Mouse (Mus musculus) ES-E14 (cell line): ENCODE data around the gene Gm21974. TPM values are rescaled to one million over a fixed set of nuclear protein-coding genes. Genes with fewer than 3 reads are reported as not detected.

Source experiments
- DNase-seq: peaks from one replicate; pipeline ENCODE4 v3.0.0-alpha.2; 2013; ENCODE audit warnings: low read depth, low spot score
- H3K27ac ChIP-seq: 2 replicates; pipeline ENCODE4 v1.5.1; 2012; ENCODE audit warnings: low read depth, mild to moderate bottlenecking, low read length, moderate library complexity, mixed read lengths; ENCODE audit not compliant: poor library complexity, insufficient read depth, severe bottlenecking
- H3K36me3 ChIP-seq: 2 replicates; pipeline ENCODE4 v1.6.1; 2012; ENCODE audit warnings: mild to moderate bottlenecking, low read length, moderate library complexity, mixed read lengths; ENCODE audit not compliant: control insufficient read depth, poor library complexity, insufficient read depth, severe bottlenecking
- H3K4me1 ChIP-seq, 2 experiments: fragments of 150-350 bp in 1 of 2; sonication (generic) in 1 of 2; 2 replicates each; pipeline ENCODE4 v1.6.1; 2012; ENCODE audit warnings: low read length in 2 of 2, mild to moderate bottlenecking in 1 of 2, mixed read lengths in 1 of 2; ENCODE audit not compliant: control insufficient read depth in 2 of 2, insufficient read depth in 2 of 2, poor library complexity in 1 of 2
- H3K4me3 ChIP-seq, 2 experiments: fragments of 150-350 bp in 1 of 2; sonication (generic) in 1 of 2; 2 replicates each; pipeline ENCODE4 v1.5.1; 2012; ENCODE audit warnings: low read length in 2 of 2, low read depth in 1 of 2, mild to moderate bottlenecking in 1 of 2, mixed read lengths in 1 of 2; ENCODE audit not compliant: insufficient read depth in 1 of 2, poor library complexity in 1 of 2, severe bottlenecking in 1 of 2
- H3K9ac ChIP-seq: 2 replicates; pipeline ENCODE4 v1.6.1; 2012; ENCODE audit warnings: low read depth, mild to moderate bottlenecking, low read length, mixed read lengths; ENCODE audit not compliant: poor library complexity, insufficient read depth, severe bottlenecking
- H3K9me3 ChIP-seq: fragments of 150-350 bp; sonication (generic); 2 replicates; pipeline ENCODE4 v1.6.1; 2012; ENCODE audit warnings: low read depth, mild to moderate bottlenecking, low read length; ENCODE audit not compliant: control insufficient read depth, insufficient read depth
- CHD2 ChIP-seq: IDR thresholded peaks from 2 replicates; pipeline ENCODE4 v1.6.1; 2014; ENCODE audit warnings: mild to moderate bottlenecking, low read depth, low read length, inconsistent platforms
- HCFC1 ChIP-seq: IDR thresholded peaks from 2 replicates; pipeline ENCODE4 v1.6.1; 2012; ENCODE audit warnings: low read length, inconsistent platforms, borderline replicate concordance; ENCODE audit not compliant: insufficient read depth
- MAFK ChIP-seq: IDR thresholded peaks from 2 replicates; pipeline ENCODE4 v1.6.1; 2014; ENCODE audit warnings: mild to moderate bottlenecking, low read depth, low read length, inconsistent platforms; ENCODE audit not compliant: insufficient read depth
- ZC3H11A ChIP-seq: IDR thresholded peaks from 2 replicates; pipeline ENCODE4 v1.6.1; 2012; ENCODE audit warnings: low read depth, mild to moderate bottlenecking, inconsistent platforms, low read length, borderline replicate concordance
- ZNF384 ChIP-seq: IDR thresholded peaks from 2 replicates; pipeline ENCODE4 v1.6.1; 2012; ENCODE audit warnings: low read depth, low read length, inconsistent platforms
- in situ Hi-C, 2 experiments: fragments of 600-800 bp; cut with MboI; formaldehyde crosslinking; loops; one replicate each; pipeline ENCODE4 v1.15.1; 2025; ENCODE audit warnings: low sequenced_read_pairs in 2 of 2, inconsistent platforms in 1 of 2; ENCODE audit not compliant: unreplicated experiment in 2 of 2
- total RNA-seq: library from RNA; depleted of rRNA; stranded (reverse); fragments of 300-350 nt; gene quantifications from 2 replicates; pipeline ENCODE4 v1.2.3, GENCODE M21; 2012

Gm21974 gene
- total RNA-seq, 1 experiment = not detected

DNA sequence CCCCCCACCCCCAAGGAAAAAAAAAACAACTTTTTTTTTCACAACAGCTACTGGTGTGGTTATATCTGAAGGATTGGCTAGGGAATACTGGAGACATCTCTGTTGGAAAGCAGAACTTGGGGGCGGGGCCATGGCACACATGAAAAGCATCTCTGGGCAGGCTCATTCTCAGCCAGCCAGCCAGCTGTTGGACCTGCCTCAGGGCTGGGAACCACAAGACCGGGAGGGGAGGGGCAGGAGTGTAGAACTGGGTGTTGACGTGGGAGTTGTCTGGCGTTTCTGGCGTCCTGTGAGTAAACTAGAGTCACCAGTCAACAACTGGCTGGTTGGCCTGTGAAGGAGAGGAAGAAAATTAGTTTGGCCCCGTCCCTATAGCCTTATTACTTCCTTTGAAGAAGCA, 9.3 kb downstream of the Gm21974 start:
- no peak for DNase-seq
- Histone ChIP-seq H3K4me3 (no peak overlapping the region), H3K27ac (no peak overlapping the region), H3K9me3 (no peaks in the 10 kb centered on the region), H3K4me1 (peaks cover 0 to 7% of the 10 kb centered on the region in 2 experiments; a peak in 1 of 4 replicates), H3K36me3 (peaks cover 61% of the 10 kb centered on the region), H3K9ac (no peak overlapping the region)
- in situ Hi-C loops = no loop called here
- TF ChIP-seq HCFC1 (no peak), ZNF384 (no peak)

DNA sequence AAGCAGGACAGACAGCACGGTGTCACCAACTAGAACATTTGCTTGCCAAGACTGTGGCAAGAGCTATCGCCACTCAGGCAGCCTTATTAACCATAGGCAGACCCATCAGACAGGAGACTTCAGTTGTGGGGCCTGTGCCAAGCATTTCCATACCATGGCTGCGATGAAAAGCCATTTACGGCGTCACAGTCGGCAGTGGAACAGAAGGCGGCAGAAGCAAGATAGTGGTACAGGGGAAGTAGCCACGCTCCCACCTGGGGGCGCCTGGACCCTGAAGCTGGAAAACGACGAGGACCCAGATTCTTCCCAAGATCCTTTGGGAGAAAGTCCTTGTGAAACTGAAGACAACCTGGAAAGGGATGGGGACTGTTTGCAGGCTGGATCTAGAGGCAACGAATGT, 14.8 kb downstream of the Gm21974 start:
- H3K4me3 ChIP-seq = no peak overlapping the region
- H3K27ac ChIP-seq = no peak overlapping the region
- H3K36me3 ChIP-seq = peaks cover 66% of the 10 kb centered on the region
- H3K4me1 ChIP-seq = peaks cover 0 to 2% of the 10 kb centered on the region in 2 experiments; a peak in 1 of 4 replicates
- in situ Hi-C loops = no loop called here
- H3K9ac ChIP-seq = no peak overlapping the region
- no peaks in the 10 kb centered on the region for H3K9me3 ChIP-seq
- TF ChIP-seq ZNF384 = no peak
- TF ChIP-seq CHD2 = no peak
- TF ChIP-seq HCFC1 = no peak
- TF ChIP-seq MAFK = no peak
- no peak for TF ChIP-seq ZC3H11A
- DNase-seq = no peak

DNA sequence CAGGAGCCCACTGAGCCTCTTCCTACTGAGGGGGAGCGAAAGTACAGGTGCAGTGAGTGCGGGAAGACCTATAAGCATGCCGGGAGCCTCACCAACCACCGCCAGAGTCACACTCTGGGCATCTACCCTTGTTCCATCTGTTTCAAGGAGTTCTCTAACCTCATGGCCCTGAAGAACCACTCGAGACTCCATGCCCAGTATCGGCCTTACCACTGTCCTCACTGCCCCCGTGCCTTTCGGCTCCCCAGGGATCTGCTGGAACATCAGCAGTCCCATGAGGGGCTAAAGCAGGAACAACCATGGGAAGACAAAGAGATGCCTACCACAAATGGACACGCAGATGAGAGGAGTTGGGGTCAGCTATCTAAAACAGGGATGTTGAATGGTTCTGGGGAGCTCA, 16.0 kb downstream of the Gm21974 start:
- Histone ChIP-seq H3K9me3 (no peaks in the 10 kb centered on the region), H3K4me3 (no peak overlapping the region), H3K4me1 (peaks cover 0 to 2% of the 10 kb centered on the region in 2 experiments; a peak in 1 of 4 replicates), H3K36me3 (peaks cover 57% of the 10 kb centered on the region), H3K9ac (no peak overlapping the region), H3K27ac (no peak overlapping the region)
- DNase-seq = no peak
- no peak for TF ChIP-seq CHD2
- no peak for TF ChIP-seq HCFC1
- TF ChIP-seq ZNF384 = no peak
- no peak for TF ChIP-seq ZC3H11A
- no peak for TF ChIP-seq MAFK
- in situ Hi-C loops = no loop called here

DNA sequence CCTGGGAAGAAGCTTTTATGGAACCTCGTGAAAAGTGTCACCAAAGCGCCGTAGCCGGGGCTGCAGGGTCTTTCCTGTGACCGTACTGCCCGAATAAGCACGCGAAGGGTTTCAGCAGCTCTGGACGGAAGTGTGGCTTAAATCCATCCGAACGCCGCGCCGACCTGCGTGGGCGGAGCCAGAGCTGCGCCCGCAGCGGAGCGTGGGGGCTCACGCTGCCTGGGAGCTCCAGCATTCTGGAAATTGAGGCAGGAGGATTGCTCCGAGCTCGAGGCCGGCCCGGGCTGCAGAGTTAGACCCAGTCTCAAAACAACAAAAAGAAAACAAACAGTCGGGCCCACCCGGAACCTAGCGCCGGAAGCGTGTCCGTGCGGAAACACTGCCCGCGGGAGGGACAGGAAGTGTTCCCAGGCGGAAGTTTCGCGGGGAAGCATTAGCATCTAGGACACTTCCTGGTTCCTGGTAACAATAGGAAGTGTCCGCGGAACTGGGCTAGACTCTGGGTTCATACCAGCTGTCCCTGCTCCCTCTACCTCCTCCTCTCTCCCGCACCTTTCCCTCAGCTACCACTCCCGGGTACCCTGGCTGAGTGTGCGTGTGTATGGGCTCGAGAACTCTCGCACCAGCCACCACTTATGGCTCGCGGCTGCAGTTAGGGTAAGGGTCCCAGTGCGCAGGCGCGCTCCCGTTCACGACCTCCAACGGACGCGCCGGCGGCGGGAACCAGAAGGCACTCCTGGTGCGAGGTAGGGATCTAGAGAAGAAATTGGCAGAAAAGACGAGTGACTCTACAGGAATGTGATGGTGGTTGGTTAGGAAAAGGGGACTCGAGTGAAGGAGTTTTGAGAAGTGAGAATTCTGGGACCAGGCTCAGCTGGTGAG, 18.5 kb downstream of the Gm21974 start, which contains the start of gene Zfp668:
TSS of gene Zfp668 (minus strand) at position 362 of the 882 bp plus-strand sequence.
- Histone ChIP-seq H3K4me3 (peak within 1 kb of the TSS; percentile 77 to 90), H3K36me3 (peaks cover 35% of the 10 kb centered on the region), H3K9me3 (no peaks in the 10 kb centered on the region), H3K4me1 (peaks cover 0 to 2% of the 10 kb centered on the region in 2 experiments; a peak in 1 of 4 replicates), H3K9ac (peak within 1 kb of the TSS; percentile 100), H3K27ac (peak within 1 kb of the TSS; percentile 99)
- TF ChIP-seq ZC3H11A (no peak), HCFC1 (peak; percentile 91)
- DNase-seq = peak; percentile 93
- in situ Hi-C loops = no loop called here
